Mouse (Mus musculus): ENCODE data around the gene Tpt1. TPM values are rescaled to one million over a fixed set of nuclear protein-coding genes. Genes with fewer than 3 reads are reported as not detected.
"Not testable (repeated sequence)": the region's sequence is repeated elsewhere in the genome, so short reads cannot be mapped to it uniquely, and the experiment has no call there.

Tpt1 gene
- polyA plus RNA-seq, 1 experiment from 2014 or later = 812 TPM

DNA sequence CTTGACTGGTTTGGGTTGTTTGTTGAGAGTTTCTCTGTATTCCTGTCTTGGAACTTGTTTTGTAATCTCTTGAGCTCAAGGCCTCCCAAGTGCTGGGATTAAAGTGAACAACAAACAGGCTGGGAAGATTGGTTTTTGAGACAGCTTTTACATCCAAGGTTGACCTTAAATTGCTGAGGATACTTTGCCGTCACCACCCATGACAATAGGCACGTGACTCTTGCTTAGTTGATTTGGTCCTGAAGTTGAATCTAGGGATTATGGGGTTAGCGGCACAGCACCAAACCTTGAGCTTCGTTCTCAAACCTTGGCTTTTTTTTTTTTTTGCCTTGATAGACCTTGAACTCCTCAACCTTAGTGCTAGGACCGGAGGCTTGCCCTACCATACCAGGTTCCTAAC is 4.3 kb downstream of the Tpt1 start:
- peaks cover 65% of the 10 kb centered on the region for H3K36me3 ChIP-seq
- H3K4me1 ChIP-seq = peaks cover 16% of the 10 kb centered on the region; the same call in 1 of the 2 replicates
- no peak overlapping the region for H3K4me3 ChIP-seq
- 73% methylated on average over 5 of the region's 5 CpGs for WGBS
- no peak overlapping the region for H3K27ac ChIP-seq
- no peak for DNase-seq (ENCODE audit: low spot score)
- H3K9me3 ChIP-seq = no peaks in the 10 kb centered on the region
- no peaks in the 10 kb centered on the region for H3K27me3 ChIP-seq (ENCODE audit: insufficient read depth, poor library complexity, severe bottlenecking)

DNA sequence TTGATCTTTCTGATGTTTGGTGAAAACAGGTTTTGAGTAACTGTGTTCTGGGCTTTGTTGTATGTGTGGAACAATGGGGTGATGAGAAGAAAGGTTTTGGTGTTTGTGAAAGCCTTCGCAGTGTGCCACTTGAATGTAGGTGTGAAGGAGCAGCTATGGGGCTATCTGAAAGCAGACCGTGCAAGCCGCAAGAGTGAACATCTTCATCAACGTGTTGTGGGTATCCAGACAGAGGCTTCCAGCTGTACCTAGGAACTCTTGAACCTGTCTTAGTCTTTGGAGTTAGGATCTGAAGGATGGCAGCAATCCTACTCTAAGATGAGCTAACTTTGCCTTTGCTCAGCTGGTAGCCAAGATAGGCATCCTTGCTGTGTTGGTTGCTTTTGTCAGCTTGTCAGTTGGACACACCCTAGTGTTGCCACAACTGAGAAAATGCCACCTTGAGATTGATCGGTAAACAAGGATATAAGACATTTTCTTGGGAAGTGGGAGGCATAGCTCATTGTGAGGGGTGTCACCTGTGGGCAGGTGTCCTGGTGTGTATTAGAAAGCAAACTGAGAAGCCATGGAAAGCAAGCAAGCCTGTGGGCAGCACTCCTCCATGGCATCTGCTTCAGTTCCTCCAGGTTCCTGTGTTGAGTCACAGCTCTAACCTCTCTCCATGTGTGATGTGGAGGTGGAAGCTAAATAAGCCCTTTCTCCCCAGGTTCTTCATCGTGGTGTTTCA is 5.1 kb downstream of the Tpt1 start:
- peaks cover 68% of the 10 kb centered on the region for H3K36me3 ChIP-seq
- no peak overlapping the region for H3K4me3 ChIP-seq
- H3K27me3 ChIP-seq (ENCODE audit: insufficient read depth, poor library complexity, severe bottlenecking) = no peaks in the 10 kb centered on the region
- H3K27ac ChIP-seq = no peak overlapping the region
- DNase-seq (ENCODE audit: low spot score) = no peak
- WGBS = 83% methylated on average over 6 of the region's 6 CpGs
- peaks cover 16% of the 10 kb centered on the region; the same call in 1 of the 2 replicates for H3K4me1 ChIP-seq
- H3K9me3 ChIP-seq = no peaks in the 10 kb centered on the region

GRCm38 (mm10) chr14:75850819-75851218 is 5.9 kb downstream of the Tpt1 start:
- H3K4me3 ChIP-seq = no peak overlapping the region
- WGBS = 69% methylated on average over 6 of the region's 6 CpGs
- H3K27ac ChIP-seq = no peak overlapping the region
- H3K9me3 ChIP-seq = no peaks in the 10 kb centered on the region
- H3K27me3 ChIP-seq (ENCODE audit: insufficient read depth, poor library complexity, severe bottlenecking) = no peaks in the 10 kb centered on the region
- peaks cover 20% of the 10 kb centered on the region for H3K4me1 ChIP-seq
- peaks cover 68% of the 10 kb centered on the region for H3K36me3 ChIP-seq
- DNase-seq (ENCODE audit: low spot score) = no peak

- peaks cover 60% of the 10 kb centered on the region for H3K36me3 ChIP-seq
- 86% methylated on average over 5 of the region's 5 CpGs for WGBS
- H3K9me3 ChIP-seq = no peaks in the 10 kb centered on the region
- DNase-seq (ENCODE audit: low spot score) = no peak
- H3K27me3 ChIP-seq (ENCODE audit: insufficient read depth, poor library complexity, severe bottlenecking) = no peaks in the 10 kb centered on the region
- H3K4me1 ChIP-seq = peaks cover 15% of the 10 kb centered on the region
- H3K27ac ChIP-seq = no peak overlapping the region
- no peak overlapping the region for H3K4me3 ChIP-seq
Measured at GRCm38 (mm10) chr14:75852016-75852415, 7.1 kb downstream of the Tpt1 start.

- Histone ChIP-seq H3K4me1 (peaks cover 12% of the 10 kb centered on the region), H3K27me3 (ENCODE audit: insufficient read depth, poor library complexity, severe bottlenecking) (no peaks in the 10 kb centered on the region), H3K4me3 (no peak overlapping the region), H3K27ac (peak overlapping the region; percentile 36; the same call in 1 of the 2 replicates), H3K36me3 (peaks cover 27% of the 10 kb centered on the region), H3K9me3 (no peaks in the 10 kb centered on the region)
- DNase-seq (ENCODE audit: low spot score) = no peak
- WGBS = 50% methylated on average over 17 of the region's 17 CpGs
Measured at GRCm38 (mm10) chr14:75855263-75855992, 10.5 kb downstream of the Tpt1 start.

DNA sequence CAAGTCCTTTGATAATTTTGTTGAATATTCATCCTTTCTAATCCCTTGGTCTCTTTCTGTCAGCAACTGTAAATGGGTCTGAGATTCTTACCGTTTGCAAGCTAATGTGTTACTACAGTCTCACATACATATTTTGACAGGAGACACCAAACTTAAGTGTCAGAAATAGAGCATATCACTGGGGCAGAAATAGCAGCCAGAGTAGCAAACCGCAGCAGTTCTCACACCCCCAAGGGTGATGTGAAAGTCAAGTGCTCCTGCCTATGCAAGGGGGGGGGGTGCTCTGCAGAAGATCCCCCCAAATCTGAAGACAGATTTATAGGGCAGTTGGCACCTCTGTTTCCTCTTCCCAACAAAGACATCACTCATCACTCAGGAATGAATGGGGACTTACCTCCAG is 13.3 kb downstream of the Tpt1 start:
- Histone ChIP-seq H3K27me3 (ENCODE audit: insufficient read depth, poor library complexity, severe bottlenecking) (no peaks in the 10 kb centered on the region), H3K27ac (no peak overlapping the region), H3K4me3 (no peak overlapping the region), H3K36me3 (peaks cover 16% of the 10 kb centered on the region; the same call in 1 of the 2 replicates), H3K9me3 (no peaks in the 10 kb centered on the region), H3K4me1 (peaks cover 12% of the 10 kb centered on the region)
- no peak for DNase-seq (ENCODE audit: low spot score)
- 48% methylated on average over 2 of the region's 2 CpGs for WGBS

GRCm38 (mm10) chr14:75859619-75860018 is 14.7 kb downstream of the Tpt1 start:
- H3K4me3 ChIP-seq = no peak overlapping the region
- DNase-seq (ENCODE audit: low spot score) = no peak
- H3K4me1 ChIP-seq = peaks cover 23% of the 10 kb centered on the region
- no peaks in the 10 kb centered on the region for H3K27me3 ChIP-seq (ENCODE audit: insufficient read depth, poor library complexity, severe bottlenecking)
- no peaks in the 10 kb centered on the region for H3K9me3 ChIP-seq
- WGBS = 80% methylated on average over 2 of the region's 2 CpGs
- H3K27ac ChIP-seq = no peak overlapping the region
- H3K36me3 ChIP-seq = 0 out of 2 replicates have a peak, but pooled peaks cover 4% of the 10 kb centered on the region

GRCm38 (mm10) chr14:75862701-75863100 is 17.8 kb downstream of the Tpt1 start:
- no peaks in the 10 kb centered on the region for H3K27me3 ChIP-seq (ENCODE audit: insufficient read depth, poor library complexity, severe bottlenecking)
- peak overlapping the region; percentile 84; the same call in 1 of the 2 replicates for H3K27ac ChIP-seq
- 86% methylated on average over 6 of the region's 6 CpGs for WGBS
- H3K36me3 ChIP-seq = 0 out of 2 replicates have a peak, but pooled peaks cover 4% of the 10 kb centered on the region
- DNase-seq (ENCODE audit: low spot score) = no peak
- H3K4me3 ChIP-seq = no peak overlapping the region
- H3K9me3 ChIP-seq = no peaks in the 10 kb centered on the region
- peaks cover 19% of the 10 kb centered on the region; the same call in 1 of the 2 replicates for H3K4me1 ChIP-seq

DNA sequence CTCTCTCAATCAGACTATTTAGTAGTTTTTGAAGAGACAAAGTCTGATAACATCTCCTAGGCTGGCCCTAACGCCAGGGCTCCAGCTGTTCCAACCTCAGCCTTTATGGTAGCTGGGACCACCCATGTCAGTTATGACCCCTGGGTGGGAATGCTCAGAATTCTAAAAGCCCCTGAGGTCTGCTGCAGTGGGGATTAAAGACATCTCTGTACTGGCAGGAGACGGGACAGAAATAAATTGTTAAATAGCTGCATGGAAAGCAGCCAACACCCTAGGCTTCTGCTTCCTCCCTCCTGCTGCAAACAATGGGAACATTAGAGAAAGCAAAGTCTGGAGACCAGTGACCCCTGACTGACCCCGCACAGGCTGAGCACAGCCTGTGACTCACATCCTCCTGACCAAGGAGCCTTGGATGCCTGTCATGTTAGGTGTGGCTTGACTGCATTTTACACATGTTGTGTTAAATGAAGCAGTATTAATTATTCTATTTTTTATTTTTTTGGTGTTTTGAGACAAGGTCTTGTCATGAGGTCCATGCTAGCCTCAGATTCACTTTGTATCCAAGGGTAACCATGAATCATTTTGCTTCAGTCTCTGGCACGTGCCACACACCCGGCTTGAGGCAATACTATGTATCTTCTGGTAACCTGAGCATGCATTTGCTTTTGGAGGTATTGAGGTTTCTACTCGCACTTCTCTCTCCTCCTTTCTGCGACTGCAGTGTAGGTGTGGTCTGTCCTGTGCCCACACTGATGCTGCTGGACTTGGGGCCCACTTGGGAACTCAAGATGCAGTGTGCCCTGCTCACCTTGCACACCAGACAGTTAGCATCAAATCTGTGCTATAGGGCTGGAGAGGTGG is 18.9 kb downstream of the Tpt1 start:
- H3K36me3 ChIP-seq = 0 out of 2 replicates have a peak, but pooled peaks cover 4% of the 10 kb centered on the region
- 37% methylated on average over 7 of the region's 7 CpGs for WGBS
- no peaks in the 10 kb centered on the region for H3K27me3 ChIP-seq (ENCODE audit: insufficient read depth, poor library complexity, severe bottlenecking)
- H3K4me3 ChIP-seq = no peak overlapping the region
- DNase-seq (ENCODE audit: low spot score) = peak; percentile 93
- H3K4me1 ChIP-seq = peaks cover 11% of the 10 kb centered on the region; the same call in 1 of the 2 replicates
- H3K9me3 ChIP-seq = no peaks in the 10 kb centered on the region
- H3K27ac ChIP-seq = peak overlapping the region; percentile 84

DNA sequence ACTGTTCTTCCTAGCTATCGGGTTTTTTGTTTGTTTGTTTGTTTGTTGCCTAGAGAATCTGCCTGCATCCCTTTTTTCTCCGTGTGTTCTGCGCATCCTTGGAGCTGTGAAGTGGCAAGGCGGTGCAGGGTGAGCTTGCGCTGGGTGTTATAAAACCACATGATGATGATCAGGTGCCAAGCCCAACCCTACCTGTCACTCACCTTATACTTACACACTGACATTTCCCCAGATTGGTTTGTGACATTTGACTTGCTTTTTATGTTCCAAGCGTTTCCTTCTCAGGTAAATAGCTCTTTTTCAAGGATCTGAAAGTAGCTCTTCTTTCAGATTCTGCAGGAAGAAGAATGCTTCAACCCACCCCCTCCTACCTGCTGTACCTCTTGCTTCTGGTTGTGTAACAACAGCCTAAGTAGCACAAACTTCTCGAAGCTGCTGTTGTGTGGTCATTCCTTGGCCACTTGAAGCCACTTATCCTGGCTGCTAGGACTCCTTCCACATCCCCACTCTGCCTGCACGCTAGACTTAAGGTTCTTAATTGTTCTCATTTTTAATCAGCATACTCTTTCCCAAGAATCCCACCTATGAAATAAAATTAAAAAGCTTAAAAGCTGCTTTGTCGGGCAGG is 21.9 kb downstream of the Tpt1 start:
- no peak overlapping the region for H3K4me3 ChIP-seq
- H3K27me3 ChIP-seq (ENCODE audit: insufficient read depth, poor library complexity, severe bottlenecking) = no peaks in the 10 kb centered on the region
- DNase-seq (ENCODE audit: low spot score) = no peak
- no peaks in the 10 kb centered on the region for H3K9me3 ChIP-seq
- H3K27ac ChIP-seq = no peak overlapping the region
- 81% methylated on average over 9 of the region's 9 CpGs for WGBS
- 0 out of 2 replicates have a peak, but pooled peaks cover 4% of the 10 kb centered on the region for H3K36me3 ChIP-seq
- peaks cover 11% of the 10 kb centered on the region; the same call in 1 of the 2 replicates for H3K4me1 ChIP-seq

DNA sequence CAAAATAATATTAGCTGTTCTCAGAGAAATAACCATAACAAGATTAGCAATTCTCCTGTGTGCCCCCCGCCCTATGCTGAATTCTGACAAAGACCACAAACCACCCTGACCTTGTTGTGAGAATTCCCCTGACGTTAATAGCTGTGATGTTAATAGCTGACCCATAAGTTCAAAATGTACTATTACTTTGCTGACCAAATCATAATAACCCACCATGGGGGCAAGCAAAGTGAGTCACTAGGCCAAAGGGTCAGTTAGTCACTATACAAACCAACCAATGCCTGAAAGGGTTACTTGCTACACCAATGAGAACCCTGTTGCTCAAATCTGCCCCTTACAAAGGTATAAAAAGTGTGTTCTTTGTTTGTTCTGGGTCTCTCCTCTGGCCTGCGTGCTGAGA is 23.1 kb downstream of the Tpt1 start:
- peaks cover 11% of the 10 kb centered on the region; the same call in 1 of the 2 replicates for H3K4me1 ChIP-seq
- H3K9me3 ChIP-seq; DNase-seq (ENCODE audit: low spot score); H3K27ac ChIP-seq; H3K4me3 ChIP-seq; H3K27me3 ChIP-seq (ENCODE audit: insufficient read depth, poor library complexity, severe bottlenecking); H3K36me3 ChIP-seq: not testable (repeated sequence)
- WGBS = 75% methylated on average over 3 of the region's 3 CpGs

DNA sequence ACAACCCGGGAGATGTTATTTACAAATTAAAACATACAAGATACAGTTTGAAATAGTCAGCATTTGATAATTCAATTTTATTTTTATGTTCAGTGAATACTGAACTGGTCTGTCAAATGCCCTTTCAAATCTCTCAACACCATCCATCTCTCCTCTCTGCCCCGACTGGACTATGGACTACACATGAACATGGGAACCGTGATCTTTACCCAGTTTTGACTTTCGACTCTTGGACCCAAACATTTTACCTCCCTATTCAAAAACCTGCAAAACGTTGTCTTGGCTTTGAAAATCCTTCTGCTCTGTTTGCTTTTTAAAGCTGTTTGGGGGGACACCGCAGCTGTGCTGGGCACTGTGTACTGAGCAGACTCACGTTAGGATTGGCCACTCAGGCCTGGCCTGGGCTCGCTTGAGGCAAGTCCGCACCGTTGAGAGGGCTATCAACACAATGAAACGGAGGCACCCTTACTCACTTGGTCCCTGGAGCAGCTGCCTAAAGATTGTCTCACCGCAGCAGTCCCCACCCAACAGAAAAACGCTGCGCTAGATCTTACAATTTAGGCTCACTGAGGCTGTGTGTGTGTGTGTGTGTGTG is 25.0 kb downstream of the Tpt1 start:
- Histone ChIP-seq H3K4me1 (no peaks in the 10 kb centered on the region), H3K9me3 (no peaks in the 10 kb centered on the region), H3K27me3 (ENCODE audit: insufficient read depth, poor library complexity, severe bottlenecking) (peaks cover 3% of the 10 kb centered on the region; the same call in 1 of the 2 replicates), H3K36me3 (no peaks in the 10 kb centered on the region), H3K27ac (no peak overlapping the region), H3K4me3 (no peak overlapping the region)
- DNase-seq (ENCODE audit: low spot score) = peak; percentile 64
- 74% methylated on average over 14 of the region's 14 CpGs for WGBS

Data from heart, embryonic 10.5 days (tissue).